Mouse (Mus musculus) liver, postnatal 0 days (tissue): ENCODE measurements around the gene Ankrd24. TPM values are rescaled to one million over a fixed set of nuclear protein-coding genes. Genes with fewer than 3 reads are reported as not detected.
A peak's percentile ranks its signal among the peaks of the same experiment; 100 is the strongest.

Source experiments
- ATAC-seq: fragments of 200-750 bp; cut with Nextera tagmentation; 2 replicates; pipeline ENCODE4 v1.8.0; 2017; ENCODE audit warnings: mild to moderate bottlenecking, moderate library complexity
- DNase-seq: peaks from one replicate; pipeline ENCODE4 v3.0.0-alpha.2; 2016
- H3K27ac ChIP-seq: fragments of 300-500 bp; sonication (generic); 2 replicates; pipeline ENCODE4 v1.5.1; 2014; ENCODE audit warnings: antibody characterized with exemption, moderate library complexity, mild to moderate bottlenecking, low read depth
- H3K27me3 ChIP-seq: fragments of 300-500 bp; sonication (generic); 2 replicates; pipeline ENCODE4 v1.6.1; 2014; ENCODE audit warnings: low read length, control low read depth, mixed read lengths; ENCODE audit not compliant: insufficient read depth
- H3K36me3 ChIP-seq: fragments of 300-500 bp; sonication (generic); replicated peaks from 2 replicates; pipeline ENCODE4 v1.6.1; 2014; ENCODE audit warnings: mild to moderate bottlenecking, control low read depth, low read length, moderate library complexity, mixed read lengths; ENCODE audit not compliant: insufficient read depth
- H3K4me1 ChIP-seq: fragments of 300-500 bp; sonication (generic); 2 replicates; pipeline ENCODE4 v1.6.1; 2014; ENCODE audit warnings: antibody characterized with exemption, mild to moderate bottlenecking, control low read depth; ENCODE audit not compliant: insufficient read depth
- H3K4me2 ChIP-seq: fragments of 300-500 bp; sonication (generic); 2 replicates; pipeline ENCODE4 v1.6.1; 2014; ENCODE audit warnings: low read depth, mild to moderate bottlenecking, low read length, moderate library complexity, mixed read lengths
- H3K4me3 ChIP-seq: fragments of 300-500 bp; sonication (generic); 2 replicates; pipeline ENCODE4 v1.5.1; 2014; ENCODE audit warnings: low read depth, low read length
- H3K9ac ChIP-seq: fragments of 300-500 bp; sonication (generic); replicated peaks from 2 replicates; pipeline ENCODE4 v1.6.1; 2014; ENCODE audit warnings: mild to moderate bottlenecking, moderate library complexity
- H3K9me3 ChIP-seq: fragments of 300-500 bp; sonication (generic); 2 replicates; pipeline ENCODE4 v1.6.1; 2016; ENCODE audit warnings: mild to moderate bottlenecking, control low read depth, low read length, mixed read lengths
- CTCF ChIP-seq: sonication (generic); IDR thresholded peaks from 2 replicates; pipeline ENCODE4 v1.5.1; 2016; ENCODE audit warnings: antibody characterized with exemption, low read depth
- EP300 ChIP-seq: IDR thresholded peaks from 2 replicates; pipeline ENCODE4 v1.6.1; 2016; ENCODE audit warnings: antibody characterized with exemption, low read depth, mild to moderate bottlenecking
- WGBS: fragments of 180-500 bp; shearing (Covaris S2); extraction: QIAGEN DNeasy Blood & Tissue Kit; methylation state at CpG from one replicate; pipeline ENCODE4 v1.1.7; 2014; ENCODE audit not compliant: insufficient replicate concordance; 5-methylcytosine and 5-hydroxymethylcytosine counted together
- polyA plus RNA-seq: library from polyadenylated mRNA; unstranded; fragments of >200 nt; fragmentation: Nextera tagmentation; extraction: Ambion mirVana; gene quantifications from 2 replicates; pipeline ENCODE4 v1.2.1, GENCODE M21; 2015

The Ankrd24 gene
- polyA plus RNA-seq, 1 experiment from 2014 or later, result 2.1 TPM

DNA sequence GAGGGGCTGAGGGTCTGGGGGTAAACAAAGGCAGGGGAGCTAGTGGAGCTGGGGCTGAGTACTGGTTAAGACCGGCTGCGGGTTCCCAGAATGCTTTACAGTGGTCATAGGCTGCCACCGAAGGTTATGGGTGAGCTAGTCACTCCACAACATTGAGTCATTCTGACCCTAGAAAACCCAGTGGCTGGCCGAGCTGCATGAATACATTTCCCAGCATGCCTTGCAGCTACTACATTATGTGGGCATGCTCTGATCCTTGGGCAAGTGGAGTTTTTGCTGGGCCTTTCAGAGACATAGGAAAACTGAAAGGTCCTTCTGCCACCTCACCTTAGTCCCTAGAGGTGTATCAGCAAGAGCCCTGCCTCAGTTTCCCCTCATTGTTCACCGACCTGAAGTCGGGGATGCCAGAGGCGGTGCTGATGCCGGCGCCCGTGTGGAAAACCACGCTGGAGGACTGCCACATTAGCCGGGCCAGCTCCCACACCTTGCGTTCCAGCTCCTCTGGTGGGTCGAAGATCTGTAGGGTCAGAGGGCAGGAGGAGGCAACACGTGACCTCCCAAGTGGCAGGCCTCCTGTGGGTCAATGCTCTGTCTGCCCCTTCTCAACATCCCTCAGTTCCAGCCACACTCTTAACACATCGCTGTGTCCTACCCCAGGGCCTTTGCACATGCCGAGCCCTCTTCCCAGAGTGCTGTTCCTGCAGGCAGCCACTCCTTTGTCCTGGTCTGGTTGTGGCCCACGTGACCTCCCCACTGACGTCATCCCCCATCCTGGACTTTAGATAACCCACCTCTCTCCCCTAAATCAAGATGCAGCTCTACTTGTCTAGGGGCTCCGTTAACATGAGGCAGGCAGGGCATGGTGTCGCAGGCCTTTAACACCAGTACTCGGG, 2.0 kb upstream of the Ankrd24 start:
- peak overlapping the region; percentile 73 for H3K9ac ChIP-seq
- ATAC-seq, result no peak
- peaks cover 17% of the 10 kb centered on the region for H3K4me1 ChIP-seq
- no peaks in the 10 kb centered on the region for H3K9me3 ChIP-seq
- peak overlapping the region; percentile 91 for H3K27ac ChIP-seq
- H3K4me2 ChIP-seq, result peak overlapping the region; percentile 93
- WGBS, result 82% methylated on average over 22 of the region's 22 CpGs
- peaks cover 10% of the 10 kb centered on the region; the same call in 1 of the 2 replicates for H3K36me3 ChIP-seq
- no peak for DNase-seq
- no peak for TF ChIP-seq EP300
- TF ChIP-seq CTCF, result no peak
- peak overlapping the region; percentile 80 for H3K4me3 ChIP-seq
- no peaks in the 10 kb centered on the region for H3K27me3 ChIP-seq

DNA sequence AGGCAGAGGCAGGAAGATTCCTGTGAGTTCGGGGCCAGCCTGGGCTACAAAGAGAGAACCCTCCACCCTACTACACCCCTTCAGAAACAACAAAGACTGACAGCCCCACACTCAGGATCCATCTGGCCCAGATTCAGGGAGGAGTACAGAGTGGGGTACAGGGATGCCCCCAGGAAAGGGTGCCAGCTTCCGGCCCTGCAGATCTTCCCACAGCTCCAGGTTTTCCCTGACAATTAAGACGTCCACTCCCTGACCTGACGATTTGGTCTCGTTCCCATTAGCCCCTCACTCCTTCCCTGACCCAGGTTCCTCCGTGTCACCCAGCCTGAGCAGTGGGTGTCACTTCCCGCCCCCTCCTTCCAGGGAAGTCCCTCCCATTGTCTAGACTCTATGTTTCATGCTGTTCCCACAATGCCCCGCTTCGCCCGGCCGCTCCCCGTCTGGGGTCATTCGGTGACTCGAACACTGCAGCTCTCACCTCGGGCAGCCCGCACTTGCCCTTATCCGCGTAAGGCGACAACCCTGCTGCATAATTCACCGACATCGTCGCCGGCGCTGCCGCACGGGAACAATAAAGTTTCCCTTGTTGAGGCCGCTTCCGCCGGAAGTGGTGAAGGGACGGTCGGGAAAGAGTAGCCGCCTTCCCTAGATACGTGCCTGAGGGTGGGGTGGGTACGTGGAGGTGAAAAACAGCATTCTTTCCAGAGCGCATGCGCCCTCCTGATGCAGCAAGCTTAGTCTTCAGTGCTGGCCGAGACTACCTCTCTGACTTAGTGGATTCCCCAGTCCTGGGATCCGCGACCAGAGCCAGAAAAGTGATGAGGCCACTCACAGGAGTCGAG, 1.1 kb upstream of the Ankrd24 start, which contains the start of gene Sirt6:
Gene Sirt6, minus strand, starts transcription at position 804 of the 842 bp plus-strand sequence.
- Histone ChIP-seq H3K9me3 (no peaks in the 10 kb centered on the region), H3K4me3 (peak within 1 kb of the TSS; percentile 80), H3K27me3 (no peaks in the 10 kb centered on the region), H3K4me1 (peaks cover 17% of the 10 kb centered on the region), H3K36me3 (peaks cover 10% of the 10 kb centered on the region; the same call in 1 of the 2 replicates), H3K27ac (peak within 1 kb of the TSS; percentile 91), H3K9ac (peak within 1 kb of the TSS; percentile 73), H3K4me2 (peak within 1 kb of the TSS; percentile 93)
- DNase-seq (peak; percentile 90), ATAC-seq (peak; percentile 96)
- TF ChIP-seq EP300, result peak; percentile 91
- no peak for TF ChIP-seq CTCF
- WGBS, result 3% methylated on average over 40 of the region's 40 CpGs

DNA sequence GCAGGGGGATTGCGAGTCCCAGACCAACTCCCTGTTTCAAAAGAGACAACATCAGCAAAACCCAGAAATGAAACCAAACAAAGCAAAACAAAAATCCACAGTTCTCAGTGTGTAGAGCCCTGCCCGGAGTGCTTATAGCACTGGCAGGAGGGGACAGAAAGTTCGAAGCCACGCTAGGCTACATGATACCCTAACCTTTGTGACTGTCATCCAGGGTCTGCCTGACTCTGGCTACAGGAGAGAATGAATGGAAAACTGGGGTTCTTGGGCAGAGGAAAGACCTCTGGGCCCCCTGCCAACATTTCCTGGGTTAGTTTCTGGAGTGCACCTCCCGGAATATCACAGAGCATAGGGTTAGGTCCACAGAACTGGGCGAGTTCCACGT, 512 bp upstream of the Ankrd24 start:
- no peak for DNase-seq
- peak overlapping the region; percentile 80 for H3K4me3 ChIP-seq
- WGBS, result 41% methylated on average over 7 of the region's 7 CpGs

DNA sequence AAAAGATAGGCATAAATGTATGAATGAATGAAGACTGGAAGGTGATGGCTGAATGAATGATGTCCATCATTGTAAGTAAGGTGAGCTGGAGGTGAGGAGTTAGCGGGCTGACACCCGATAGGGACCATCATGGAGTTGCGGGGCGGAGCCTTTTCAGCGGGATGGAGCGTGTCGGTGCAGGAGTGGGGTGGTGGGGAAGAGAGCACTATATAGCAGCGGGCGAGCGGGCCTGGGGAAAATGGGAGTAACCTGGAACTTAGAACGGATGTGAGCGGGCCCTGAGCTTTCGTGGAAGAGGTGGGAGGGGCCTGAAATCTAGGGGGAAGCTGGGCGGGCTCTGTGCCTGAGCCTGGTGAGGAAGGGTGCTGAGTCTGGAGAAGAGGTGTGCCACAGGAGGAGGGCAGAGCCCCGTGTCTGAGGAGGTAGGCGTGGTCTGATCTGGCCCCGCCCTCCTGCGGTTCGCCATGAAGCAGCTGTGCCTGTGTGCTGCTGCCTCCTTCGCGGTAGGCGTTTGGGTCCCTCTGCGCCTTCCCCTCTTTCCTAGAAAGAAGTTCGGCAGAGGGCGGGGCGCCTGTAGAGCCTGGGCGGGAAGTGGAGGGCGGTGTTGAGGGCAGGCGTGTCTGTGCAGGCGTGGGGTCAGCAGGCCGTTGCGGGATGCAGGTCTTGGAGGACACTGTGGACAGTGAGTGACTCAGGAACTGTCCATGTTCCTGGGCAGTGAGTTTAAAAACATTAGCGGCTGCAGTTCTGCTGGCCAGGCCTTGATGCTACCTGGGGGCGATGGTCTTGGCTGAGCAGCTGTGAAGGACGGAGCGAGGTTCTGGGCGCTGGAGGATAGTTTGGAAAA, 5.1 kb downstream of the Ankrd24 start:
- H3K27me3 ChIP-seq, result no peaks in the 10 kb centered on the region
- 5% methylated on average over 37 of the region's 37 CpGs for WGBS
- peaks cover 11% of the 10 kb centered on the region for H3K4me1 ChIP-seq
- peak overlapping the region; percentile 60 for H3K9ac ChIP-seq
- H3K36me3 ChIP-seq, result no peaks in the 10 kb centered on the region
- TF ChIP-seq CTCF, result no peak
- no peak for TF ChIP-seq EP300
- peak; percentile 89 for DNase-seq
- ATAC-seq, result peak; percentile 91
- H3K4me2 ChIP-seq, result peak overlapping the region; percentile 89
- no peak overlapping the region for H3K27ac ChIP-seq
- H3K4me3 ChIP-seq, result peak overlapping the region; percentile 50
- no peaks in the 10 kb centered on the region for H3K9me3 ChIP-seq

More for the DNA sequence above, 512 bp upstream of the Ankrd24 start:
- 0 out of 2 replicates have a peak, but pooled peaks cover 5% of the 10 kb centered on the region for H3K36me3 ChIP-seq
- TF ChIP-seq CTCF, result no peak
- no peak for TF ChIP-seq EP300
- peak overlapping the region; percentile 91 for H3K27ac ChIP-seq
- H3K9ac ChIP-seq, result peak overlapping the region; percentile 73
- no peaks in the 10 kb centered on the region for H3K9me3 ChIP-seq
- H3K27me3 ChIP-seq, result no peaks in the 10 kb centered on the region
- peak; percentile 35 for ATAC-seq
- H3K4me1 ChIP-seq, result peaks cover 17% of the 10 kb centered on the region
- H3K4me2 ChIP-seq, result peak overlapping the region; percentile 93

DNA sequence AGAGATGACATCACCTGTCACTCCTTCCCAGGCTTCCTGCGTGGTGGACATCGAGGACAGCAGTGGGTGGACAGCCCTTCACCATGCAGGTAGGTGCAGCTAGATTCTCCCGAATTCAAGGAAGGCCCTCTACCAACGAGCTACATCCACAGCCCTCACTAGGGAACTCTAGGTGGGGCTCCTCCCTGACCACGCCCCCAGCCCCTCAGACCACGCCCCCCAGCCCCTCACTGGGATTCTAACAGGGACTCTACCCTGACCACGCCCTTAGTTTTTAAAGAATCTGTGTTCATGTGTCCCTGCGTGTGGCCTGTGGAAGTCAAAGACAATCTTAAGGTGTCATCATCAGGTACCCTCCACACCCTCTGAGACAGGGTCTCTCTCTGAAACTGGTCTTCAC, 8.0 kb downstream of the Ankrd24 start:
- peaks cover 10% of the 10 kb centered on the region for H3K4me1 ChIP-seq
- ATAC-seq (no peak), DNase-seq (no peak)
- no peaks in the 10 kb centered on the region for H3K9me3 ChIP-seq
- TF ChIP-seq CTCF (no peak), EP300 (no peak)
- H3K9ac ChIP-seq, result no peak overlapping the region
- WGBS, result 12% methylated on average over 8 of the region's 8 CpGs
- H3K36me3 ChIP-seq, result no peaks in the 10 kb centered on the region
- no peak overlapping the region for H3K27ac ChIP-seq
- H3K4me2 ChIP-seq, result no peak overlapping the region
- H3K4me3 ChIP-seq, result no peak overlapping the region
- H3K27me3 ChIP-seq, result no peaks in the 10 kb centered on the region
